Mouse (Mus musculus) intestine, embryonic 15.5 days (tissue): ENCODE data around the gene Gm9780. TPM values are rescaled to one million over a fixed set of nuclear protein-coding genes. Genes with fewer than 3 reads are reported as not detected.
"Not testable (repeated sequence)": the region's sequence is repeated elsewhere in the genome, so short reads cannot be mapped to it uniquely, and the experiment has no call there.

Experiments used
- ATAC-seq: fragments of 200-750 bp; cut with Nextera tagmentation; 2 replicates; pipeline ENCODE4 v1.8.0; 2017; ENCODE audit warnings: moderate TSS enrichment, moderate library complexity
- H3K27ac ChIP-seq: fragments of 300-500 bp; sonication (generic); 2 replicates; pipeline ENCODE4 v1.5.1; 2015; ENCODE audit warnings: mild to moderate bottlenecking, inconsistent platforms
- H3K27me3 ChIP-seq: fragments of 300-500 bp; sonication (generic); replicated peaks from 2 replicates; pipeline ENCODE4 v1.6.1; 2015; ENCODE audit warnings: inconsistent platforms
- H3K36me3 ChIP-seq: fragments of 300-500 bp; sonication (generic); 2 replicates; pipeline ENCODE4 v1.6.1; 2015; ENCODE audit warnings: inconsistent platforms
- H3K4me1 ChIP-seq: fragments of 300-500 bp; sonication (generic); replicated peaks from 2 replicates; pipeline ENCODE4 v1.6.1; 2015; ENCODE audit warnings: inconsistent platforms
- H3K4me2 ChIP-seq: fragments of 300-500 bp; sonication (generic); replicated peaks from 2 replicates; pipeline ENCODE4 v1.6.1; 2015; ENCODE audit warnings: mild to moderate bottlenecking, inconsistent platforms
- H3K4me3 ChIP-seq: fragments of 300-500 bp; sonication (generic); replicated peaks from 2 replicates; pipeline ENCODE4 v1.5.1; 2015; ENCODE audit warnings: inconsistent platforms
- H3K9ac ChIP-seq: fragments of 300-500 bp; sonication (generic); 2 replicates; pipeline ENCODE4 v1.6.1; 2015; ENCODE audit warnings: inconsistent platforms
- H3K9me3 ChIP-seq: fragments of 300-500 bp; sonication (generic); 2 replicates; pipeline ENCODE4 v1.6.1; 2016; ENCODE audit warnings: inconsistent platforms
- WGBS: fragments of 180-500 bp; shearing (Covaris S2); methylation state at CpG from one replicate; pipeline ENCODE4 v1.1.7; 2015; 5-methylcytosine and 5-hydroxymethylcytosine counted together
- polyA plus RNA-seq: library from polyadenylated mRNA; unstranded; fragments of >200 nt; fragmentation: Nextera tagmentation; extraction: Ambion mirVana; gene quantifications from 2 replicates; pipeline ENCODE4 v1.2.1, GENCODE M21; 2015

The Gm9780 gene
- polyA plus RNA-seq, 1 experiment from 2014 or later: 22.4 TPM

GRCm38 (mm10) chr14:26025653-26026052 is 16.9 kb downstream of the Gm9780 start:
- H3K4me1 ChIP-seq, H3K4me3 ChIP-seq, H3K9me3 ChIP-seq, ATAC-seq, H3K27ac ChIP-seq, H3K4me2 ChIP-seq, H3K36me3 ChIP-seq, H3K27me3 ChIP-seq, H3K9ac ChIP-seq: not testable (repeated sequence)
- WGBS: no CpG with 5 or more reads among the region's 12 CpGs

DNA sequence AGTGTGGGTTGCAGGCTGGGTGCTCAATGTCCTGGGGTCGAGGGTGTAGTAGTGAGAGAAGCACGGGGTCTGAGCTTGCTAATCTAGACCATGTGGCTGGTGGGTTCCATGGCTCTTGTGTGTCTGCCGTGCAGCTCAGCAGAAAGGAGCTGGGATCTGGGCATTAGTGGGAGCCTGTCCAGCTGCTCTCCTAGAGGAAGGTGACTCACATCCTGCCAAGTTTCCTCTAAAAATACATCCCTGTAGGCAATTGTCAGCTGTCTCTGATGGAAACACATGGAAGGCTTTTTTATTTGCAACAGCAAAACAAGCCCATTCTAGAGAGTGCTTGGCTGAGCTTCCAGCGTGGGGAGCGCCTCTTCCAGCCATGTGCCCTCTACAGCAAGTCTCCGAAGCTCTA is 19.7 kb downstream of the Gm9780 start:
- H3K4me2 ChIP-seq, H3K9me3 ChIP-seq, H3K9ac ChIP-seq, H3K27me3 ChIP-seq, H3K4me1 ChIP-seq, H3K27ac ChIP-seq, ATAC-seq, H3K36me3 ChIP-seq, H3K4me3 ChIP-seq: not testable (repeated sequence)
- no CpG with 5 or more reads among the region's 6 CpGs for WGBS

GRCm38 (mm10) chr14:26021555-26021954 is 21.0 kb downstream of the Gm9780 start:
- H3K36me3 ChIP-seq, H3K4me1 ChIP-seq, H3K27ac ChIP-seq, H3K4me3 ChIP-seq, H3K27me3 ChIP-seq, H3K4me2 ChIP-seq, H3K9me3 ChIP-seq, H3K9ac ChIP-seq: not testable (repeated sequence)
- no CpG with 5 or more reads among the region's 9 CpGs for WGBS
- peak; percentile 47; the same call in 1 of the 2 replicates for ATAC-seq

DNA sequence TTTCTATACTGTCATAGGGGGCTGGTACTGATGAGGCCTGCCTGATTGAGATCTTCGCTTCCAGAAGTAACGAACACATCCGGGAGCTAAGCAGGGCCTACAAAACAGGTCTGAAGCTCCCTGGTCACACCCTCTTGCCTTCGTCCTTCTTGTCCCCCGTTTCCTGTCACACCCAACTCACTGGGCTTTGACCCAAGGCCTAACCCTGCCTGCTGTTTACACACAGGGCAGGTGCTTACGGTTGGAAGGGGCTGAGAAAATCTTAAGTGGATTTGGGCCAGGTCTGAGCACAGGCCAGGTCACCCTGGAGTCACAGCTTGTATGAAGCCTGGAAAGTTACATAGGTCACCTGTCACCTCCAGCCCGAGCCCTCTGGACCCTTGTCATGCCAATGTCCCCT is 26.1 kb downstream of the Gm9780 start:
- H3K4me2 ChIP-seq, H3K27me3 ChIP-seq, ATAC-seq, H3K36me3 ChIP-seq, H3K9me3 ChIP-seq, H3K4me1 ChIP-seq, H3K27ac ChIP-seq, H3K9ac ChIP-seq, H3K4me3 ChIP-seq: not testable (repeated sequence)
- WGBS: no CpG with 5 or more reads among the region's 7 CpGs

DNA sequence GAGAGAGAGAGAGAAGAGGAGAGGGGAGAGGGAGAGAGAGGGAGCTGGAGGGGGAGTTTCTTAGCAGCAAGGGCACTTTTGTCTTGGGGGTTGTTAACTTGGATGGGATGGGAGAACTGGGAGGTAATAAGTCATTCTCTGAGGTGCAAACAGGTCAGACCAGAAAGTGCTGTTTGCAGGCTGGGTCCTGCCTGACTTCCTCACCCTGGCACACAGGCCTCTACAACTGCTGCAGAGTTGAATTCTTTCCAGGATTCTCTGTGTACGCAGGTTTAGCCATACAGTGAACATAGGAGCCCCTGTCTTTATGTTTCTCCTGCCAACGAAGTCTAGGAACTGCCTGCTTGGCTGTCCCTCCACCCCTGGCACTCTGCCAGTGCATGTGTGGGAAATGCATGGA is 35.0 kb downstream of the Gm9780 start:
- H3K4me1 ChIP-seq, H3K27me3 ChIP-seq, H3K4me3 ChIP-seq, H3K9ac ChIP-seq, H3K4me2 ChIP-seq, H3K27ac ChIP-seq, ATAC-seq, H3K9me3 ChIP-seq, H3K36me3 ChIP-seq: not testable (repeated sequence)
- WGBS: no CpG with 5 or more reads among the region's 2 CpGs

DNA sequence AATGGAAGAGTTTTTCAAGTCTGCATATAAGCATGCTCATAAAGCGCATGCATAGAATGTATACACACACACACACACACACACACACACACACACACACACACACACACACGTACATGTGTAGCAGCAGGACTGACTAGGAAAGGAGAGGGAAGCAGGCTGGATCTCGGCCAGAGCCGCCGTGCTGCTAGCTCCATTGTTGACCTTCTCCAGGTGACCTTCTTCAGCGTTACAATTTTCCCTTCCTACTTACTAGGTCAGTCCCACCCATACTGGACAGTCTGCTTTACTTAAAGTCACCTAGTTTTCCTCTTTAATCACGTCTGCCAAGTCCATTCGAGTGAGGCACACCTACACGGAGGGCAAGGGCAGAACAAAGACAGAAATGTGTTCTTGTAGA is 60.6 kb downstream of the Gm9780 start:
- WGBS: 38% methylated on average over 7 of the region's 9 CpGs
- not testable (repeated sequence) for H3K4me3 ChIP-seq, H3K27ac ChIP-seq, H3K36me3 ChIP-seq, ATAC-seq, H3K27me3 ChIP-seq, H3K4me1 ChIP-seq, H3K4me2 ChIP-seq, H3K9ac ChIP-seq, H3K9me3 ChIP-seq

- H3K4me2 ChIP-seq: peak overlapping the region; percentile 51
- not testable (repeated sequence) for H3K4me1 ChIP-seq, H3K9ac ChIP-seq, H3K4me3 ChIP-seq, H3K36me3 ChIP-seq, ATAC-seq, H3K27me3 ChIP-seq, H3K9me3 ChIP-seq
- peak overlapping the region; percentile 60; the same call in 1 of the 2 replicates for H3K27ac ChIP-seq
- under 1% methylated on average over 7 of the region's 13 CpGs for WGBS
Observed at GRCm38 (mm10) chr14:25979242-25979941, 63.1 kb downstream of the Gm9780 start.

GRCm38 (mm10) chr14:25978371-25979241 is 63.9 kb downstream of the Gm9780 start, which contains the start of gene Duxbl1:
Gene Duxbl1, plus strand, starts transcription at chr14:25978577.
- peak; percentile 71 for ATAC-seq
- H3K36me3 ChIP-seq, H3K27me3 ChIP-seq, H3K4me1 ChIP-seq, H3K4me3 ChIP-seq, H3K9ac ChIP-seq, H3K9me3 ChIP-seq: not testable (repeated sequence)
- peak within 1 kb of the TSS; percentile 51 for H3K4me2 ChIP-seq
- WGBS: no CpG with 5 or more reads among the region's 25 CpGs
- peak within 1 kb of the TSS; percentile 60; the same call in 1 of the 2 replicates for H3K27ac ChIP-seq

Other genes with a start within 250 kb of the Gm9780 start
- gene Anxa11, start 200.6 kb downstream of the Gm9780 start, polyA plus RNA-seq: 71.5 and 72.2 TPM in 2 replicates
- 1.9 TPM in 1 of 2 replicates, not detected in the other for gene Plac9a, start 139.6 kb downstream of the Gm9780 start, polyA plus RNA-seq
- gene Tmem254a, start 115.0 kb downstream of the Gm9780 start, polyA plus RNA-seq: 4.1 and 7.7 TPM in 2 replicates
- gene Cphx1, start 104.4 kb downstream of the Gm9780 start, polyA plus RNA-seq: 0.36 TPM in 1 of 2 replicates, not detected in the other
- 0.84 and 1.4 TPM in 2 replicates for gene Duxbl1, start 64.1 kb downstream of the Gm9780 start, polyA plus RNA-seq
- gene Tmem254c, start 24.6 kb upstream of the Gm9780 start, polyA plus RNA-seq: 47.1 and 59.1 TPM in 2 replicates
- not detected in 2 replicates for gene Cphx2, start 38.8 kb upstream of the Gm9780 start, polyA plus RNA-seq
- gene Cphx3, start 39.6 kb upstream of the Gm9780 start, polyA plus RNA-seq: 0.29 TPM in 1 of 2 replicates, not detected in the other
- gene Duxbl2, start 75.6 kb upstream of the Gm9780 start, polyA plus RNA-seq: 0.67 and 0.75 TPM in 2 replicates
- 21.9 and 31.3 TPM in 2 replicates for gene Plac9b, start 139.8 kb upstream of the Gm9780 start, polyA plus RNA-seq
- 57.8 and 65.5 TPM in 2 replicates for gene Tmem254b, start 164.3 kb upstream of the Gm9780 start, polyA plus RNA-seq
- 0.47 and 0.74 TPM in 2 replicates for gene Duxbl3, start 215.3 kb upstream of the Gm9780 start, polyA plus RNA-seq